Mouse (Mus musculus): ENCODE data around the gene Olfr566. TPM values are rescaled to one million over a fixed set of nuclear protein-coding genes. Genes with fewer than 3 reads are reported as not detected.

The Olfr566 gene
- polyA plus RNA-seq (2012; rRNA removed) = not detected in 2 replicates

DNA sequence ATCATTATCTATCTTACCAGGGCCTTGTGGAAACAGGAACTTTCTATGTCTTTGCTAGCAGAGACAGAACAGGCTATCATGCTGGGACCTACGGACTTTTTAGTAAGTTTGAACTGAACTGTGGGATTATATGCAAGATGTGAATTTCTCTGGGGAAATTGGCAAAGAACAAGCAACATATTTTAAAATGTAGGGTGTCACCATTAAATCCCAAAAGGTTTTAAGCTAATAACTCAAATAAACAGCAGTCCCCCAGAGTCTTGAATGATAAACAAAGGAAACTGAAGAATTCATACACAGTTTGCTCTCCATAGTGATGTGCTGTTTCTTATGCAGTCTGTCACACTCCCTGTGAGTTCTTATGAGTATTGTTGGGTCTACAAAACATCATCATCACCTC lies at the start of gene Olfr566:
Gene Olfr566, minus strand, starts transcription at position 101 of the 400 bp plus-strand sequence.
- DNase-seq (ENCODE audit: low read depth) = no peak
- TF ChIP-seq CTCF (IDR thresholded peaks at IDR 0.05; ENCODE audit: borderline replicate concordance, extremely low read depth, insufficient read depth, insufficient read length) (no peak), POLR2A (IDR thresholded peaks at IDR 0.05; ENCODE audit: borderline replicate concordance, extremely low read depth, insufficient read depth, insufficient read length, poor library complexity, severe bottlenecking) (no peak)

DNA sequence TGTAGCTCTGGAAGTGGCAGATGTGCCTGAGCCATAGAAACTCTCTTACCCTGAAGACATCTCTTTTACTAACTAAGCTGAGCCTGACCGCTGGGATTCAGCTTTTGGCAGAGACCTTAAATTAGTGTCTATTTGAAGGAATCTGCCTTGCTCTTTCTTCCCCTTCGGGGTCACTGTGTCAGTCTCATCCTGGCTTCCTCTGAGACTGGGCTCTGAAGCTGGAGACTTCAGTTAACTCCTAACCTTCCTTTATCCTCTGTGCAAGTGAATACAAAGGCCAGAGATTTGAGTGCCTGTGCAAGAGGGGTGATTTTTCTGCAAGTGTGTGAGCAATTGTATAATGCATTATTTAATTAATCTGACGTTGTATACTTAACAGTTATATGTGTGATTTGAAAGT lies 32.2 kb upstream of the Olfr566 start, which contains the start of gene Olfr569:
Gene Olfr569, minus strand, starts transcription at position 101 of the 400 bp plus-strand sequence.
- TF ChIP-seq POLR2A (IDR thresholded peaks at IDR 0.05; ENCODE audit: borderline replicate concordance, extremely low read depth, insufficient read depth, insufficient read length, poor library complexity, severe bottlenecking) (no peak), CTCF (IDR thresholded peaks at IDR 0.05; ENCODE audit: borderline replicate concordance, extremely low read depth, insufficient read depth, insufficient read length) (no peak)

DNA sequence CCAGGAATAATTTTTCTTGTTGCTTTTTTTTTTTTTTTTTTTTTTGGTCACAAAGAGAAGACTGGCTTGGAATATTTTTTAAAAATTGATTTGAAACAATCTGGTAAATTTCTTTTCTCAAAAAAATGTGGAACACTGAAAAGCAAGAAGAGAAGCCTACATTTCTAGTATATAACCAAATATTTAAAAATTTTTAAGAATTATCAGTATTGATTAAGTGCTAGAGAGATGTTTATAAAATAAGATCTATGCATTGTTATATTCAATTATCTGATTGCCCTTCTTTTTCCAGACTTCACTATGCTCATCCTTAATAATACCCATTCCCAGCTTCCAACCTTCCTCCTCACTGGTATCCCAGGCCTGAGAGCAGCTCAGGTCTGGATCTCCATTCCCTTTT lies 18.3 kb upstream of the Olfr566 start, which contains the start of gene Olfr568:
Gene Olfr568, plus strand, starts transcription at position 301 of the 400 bp plus-strand sequence.
- TF ChIP-seq CTCF (IDR thresholded peaks at IDR 0.05; ENCODE audit: borderline replicate concordance, extremely low read depth, insufficient read depth, insufficient read length) (no peak), POLR2A (IDR thresholded peaks at IDR 0.05; ENCODE audit: borderline replicate concordance, extremely low read depth, insufficient read depth, insufficient read length, poor library complexity, severe bottlenecking) (no peak)
- no peak for DNase-seq (ENCODE audit: low read depth)

More for the DNA sequence above, 32.2 kb upstream of the Olfr566 start, which contains the start of gene Olfr569:
- DNase-seq (ENCODE audit: low read depth) = peak; percentile 1

GRCm38 (mm10) chr7:102855807-102856206 lies 2.8 kb downstream of the Olfr566 start:
- TF ChIP-seq CTCF (IDR thresholded peaks at IDR 0.05; ENCODE audit: borderline replicate concordance, extremely low read depth, insufficient read depth, insufficient read length) (no peak), POLR2A (IDR thresholded peaks at IDR 0.05; ENCODE audit: borderline replicate concordance, extremely low read depth, insufficient read depth, insufficient read length, poor library complexity, severe bottlenecking) (no peak)
- no peak for DNase-seq (ENCODE audit: low read depth)

Other genes starting within 250 kb of the Olfr566 start
- gene Olfr553, start 240.5 kb downstream of the Olfr566 start, polyA plus RNA-seq (2012; rRNA removed) = not detected in 2 replicates
- not detected in 2 replicates for gene Olfr554, start 220.3 kb downstream of the Olfr566 start, polyA plus RNA-seq (2012; rRNA removed)
- not detected in 2 replicates for gene Olfr555, start 199.9 kb downstream of the Olfr566 start, polyA plus RNA-seq (2012; rRNA removed)
- not detected in 2 replicates for gene Olfr556, start 193.9 kb downstream of the Olfr566 start, polyA plus RNA-seq (2012; rRNA removed)
- gene Trim68, start 171.4 kb downstream of the Olfr566 start, polyA plus RNA-seq (2012; rRNA removed) = 11.1 and 14.2 TPM in 2 replicates
- gene Olfr557, start 162.9 kb downstream of the Olfr566 start, polyA plus RNA-seq (2012; rRNA removed) = not detected in 2 replicates
- 0.08 and 0.19 TPM in 2 replicates for gene Olfr558, start 156.6 kb downstream of the Olfr566 start, polyA plus RNA-seq (2012; rRNA removed)
- gene Olfr33, start 139.7 kb downstream of the Olfr566 start, polyA plus RNA-seq (2012; rRNA removed) = not detected in 2 replicates
- gene Olfr559, start 131.3 kb downstream of the Olfr566 start, polyA plus RNA-seq (2012; rRNA removed) = not detected in 2 replicates
- gene Olfr560, start 99.4 kb downstream of the Olfr566 start, polyA plus RNA-seq (2012; rRNA removed) = not detected in 2 replicates
- gene Olfr78, start 99.3 kb downstream of the Olfr566 start, polyA plus RNA-seq (2012; rRNA removed) = 0.15 and 0.18 TPM in 2 replicates
- gene Olfr561, start 87.5 kb downstream of the Olfr566 start, polyA plus RNA-seq (2012; rRNA removed) = not detected in 2 replicates
- gene Olfr564, start 55.3 kb downstream of the Olfr566 start, polyA plus RNA-seq (2012; rRNA removed) = not detected in 2 replicates
- not detected in 2 replicates for gene Olfr568, start 18.4 kb upstream of the Olfr566 start, polyA plus RNA-seq (2012; rRNA removed)
- gene Olfr569, start 32.1 kb upstream of the Olfr566 start, polyA plus RNA-seq (2012; rRNA removed) = not detected in 2 replicates
- not detected in 2 replicates for gene Olfr570, start 35.8 kb upstream of the Olfr566 start, polyA plus RNA-seq (2012; rRNA removed)
- not detected in 2 replicates for gene Olfr571, start 58.8 kb upstream of the Olfr566 start, polyA plus RNA-seq (2012; rRNA removed)
- not detected in 2 replicates for gene Olfr572, start 65.6 kb upstream of the Olfr566 start, polyA plus RNA-seq (2012; rRNA removed)
- gene Olfr573-ps1, start 83.8 kb upstream of the Olfr566 start, polyA plus RNA-seq (2012; rRNA removed) = not detected in 2 replicates
- gene Olfr574, start 89.7 kb upstream of the Olfr566 start, polyA plus RNA-seq (2012; rRNA removed) = 0.08 TPM in 1 of 2 replicates, not detected in the other
- gene Olfr575, start 100.0 kb upstream of the Olfr566 start, polyA plus RNA-seq (2012; rRNA removed) = not detected in 2 replicates
- gene Olfr576, start 103.9 kb upstream of the Olfr566 start, polyA plus RNA-seq (2012; rRNA removed) = not detected in 2 replicates
- not detected in 2 replicates for gene Olfr577, start 117.2 kb upstream of the Olfr566 start, polyA plus RNA-seq (2012; rRNA removed)
- not detected in 2 replicates for gene Olfr578, start 130.6 kb upstream of the Olfr566 start, polyA plus RNA-seq (2012; rRNA removed)
- not detected in 2 replicates for gene Olfr582, start 179.3 kb upstream of the Olfr566 start, polyA plus RNA-seq (2012; rRNA removed)
- not detected in 2 replicates for gene Olfr583, start 192.5 kb upstream of the Olfr566 start, polyA plus RNA-seq (2012; rRNA removed)
- gene Olfr584, start 223.1 kb upstream of the Olfr566 start, polyA plus RNA-seq (2012; rRNA removed) = not detected in 2 replicates
- not detected in 2 replicates for gene Olfr585, start 239.0 kb upstream of the Olfr566 start, polyA plus RNA-seq (2012; rRNA removed)